Mouse (Mus musculus) heart, adult 9 months (tissue): ENCODE measurements around the gene Thop1.
"Not testable (repeated sequence)": the region's sequence is repeated elsewhere in the genome, so short reads cannot be mapped to it uniquely, and the experiment has no call there.

ENCODE experiments used
- DNase-seq, 2 experiments: peaks; one replicate each; pipeline ENCODE4 v3.0.0; 2022; ENCODE audit warnings: low spot score in 2 of 2

Gene Thop1

GRCm38 (mm10) chr10:81057406-81058130, 12.3 kb upstream of the Thop1 start:
- DNase-seq, result peak in 1 of 2 experiments; percentile 19

GRCm38 (mm10) chr10:81058896-81059295, 10.9 kb upstream of the Thop1 start:
- no peak for DNase-seq

- peak; percentile 99 to 100 for DNase-seq
Observed at GRCm38 (mm10) chr10:81059603-81060543, 10.0 kb upstream of the Thop1 start, which contains the start of gene Sgta. TSS of gene Sgta (minus strand) at chr10:81060181.

- DNase-seq, result no peak
Observed at GRCm38 (mm10) chr10:81062710-81063109, 7.1 kb upstream of the Thop1 start.

GRCm38 (mm10) chr10:81064519-81064918, 5.3 kb upstream of the Thop1 start:
- not testable (repeated sequence) for DNase-seq

GRCm38 (mm10) chr10:81068706-81069105, 1.1 kb upstream of the Thop1 start:
- no peak for DNase-seq

GRCm38 (mm10) chr10:81072290-81072689, 2.5 kb downstream of the Thop1 start:
- no peak for DNase-seq

- DNase-seq, result no peak
Observed at GRCm38 (mm10) chr10:81073464-81073863, 3.6 kb downstream of the Thop1 start.

GRCm38 (mm10) chr10:81075734-81076133, 5.9 kb downstream of the Thop1 start:
- DNase-seq, result no peak

- no peak for DNase-seq
Observed at GRCm38 (mm10) chr10:81076356-81076755, 6.5 kb downstream of the Thop1 start.

- DNase-seq, result no peak
Observed at GRCm38 (mm10) chr10:81077916-81078315, 8.1 kb downstream of the Thop1 start.

GRCm38 (mm10) chr10:81080008-81080655, 10.3 kb downstream of the Thop1 start:
- DNase-seq, result no peak

GRCm38 (mm10) chr10:81082168-81082960, 12.5 kb downstream of the Thop1 start:
- peak; percentile 54 to 73 for DNase-seq

- DNase-seq, result no peak
Observed at GRCm38 (mm10) chr10:81087021-81087420, 17.2 kb downstream of the Thop1 start.

- no peak for DNase-seq
Observed at GRCm38 (mm10) chr10:81089216-81089615, 19.4 kb downstream of the Thop1 start.

- DNase-seq, result no peak
Observed at GRCm38 (mm10) chr10:81090621-81091020, 20.8 kb downstream of the Thop1 start.

- DNase-seq, result peak; percentile 23 to 43
Observed at GRCm38 (mm10) chr10:81092465-81093250, 22.8 kb downstream of the Thop1 start.

- no peak for DNase-seq
Observed at GRCm38 (mm10) chr10:81094931-81095678, 25.3 kb downstream of the Thop1 start.

- peak; percentile 96 to 97 for DNase-seq
Observed at GRCm38 (mm10) chr10:81105565-81106112, 35.8 kb downstream of the Thop1 start, which contains the start of gene Map2k2. TSS of gene Map2k2 (plus strand) at chr10:81105915.
